Mouse (Mus musculus): ENCODE results near the gene Ptprs. TPM values are rescaled to one million over a fixed set of nuclear protein-coding genes. Genes with fewer than 3 reads are reported as not detected.

The Ptprs gene
- total RNA-seq (2012; rRNA removed): 37.2 and 51.6 TPM in 2 replicates
- 100 to 1,000 TPM in 1 of 2 experiments, 10 to 100 TPM in 1; 80.9 to 324 TPM for polyA plus RNA-seq (2012; ENCODE audit: insufficient read depth in 1 of 2, insufficient read length in 2 of 2, low read depth in 1 of 2, low replicate concordance in 2 of 2, missing spikeins in 1 of 2)

GRCm38 (mm10) chr17:56476402-56476752 lies at the start of gene Ptprs:
Ptprs (minus strand) TSS chr17:56476483.
- Histone ChIP-seq H3K36me3 (ENCODE audit: control insufficient read depth in 1 of 2, insufficient read depth in 2 of 2, low read length in 2 of 2) (peaks cover 0 to 4% of the 10 kb centered on the region in 2 experiments; a peak in 1 of 4 replicates), H3K27me3 (ENCODE audit: control insufficient read depth in 1 of 2, insufficient read depth in 2 of 2, low read length in 2 of 2) (no peaks in the 10 kb centered on the region), H3K4me3 (ENCODE audit: control insufficient read depth in 1 of 2, insufficient read depth in 1 of 2, low read depth in 2 of 2, low read length in 2 of 2) (peak within 1 kb of the TSS; percentile 90 to 93), H3K4me1 (ENCODE audit: control insufficient read depth in 1 of 2, insufficient read depth in 2 of 2, low read length in 2 of 2) (peaks cover 5 to 26% of the 10 kb centered on the region in 2 experiments), H3K79me2 (ENCODE audit: control insufficient read depth, insufficient read depth, low read length, poor library complexity) (peaks cover 33% of the 10 kb centered on the region), H3K9me3 (replicated peaks; ENCODE audit: insufficient read depth, low read length) (no peaks in the 10 kb centered on the region), H3K27ac (ENCODE audit: control insufficient read depth, low read depth, low read length) (peak within 1 kb of the TSS; percentile 68), H3K9ac (ENCODE audit: control insufficient read depth, low read depth, low read length, poor library complexity, severe bottlenecking) (peak within 1 kb of the TSS; percentile 88)
- DNase-seq (ENCODE audit: low read depth, low spot score): peak; percentile 97
- TF ChIP-seq UBTF (IDR thresholded peaks at IDR 0.05; ENCODE audit: borderline replicate concordance, insufficient read depth, low read depth, low read length) (no peak), ZMIZ1 (IDR thresholded peaks at IDR 0.05; ENCODE audit: low read depth, low read length) (no peak), ELF1 (IDR thresholded peaks at IDR 0.05; ENCODE audit: low read depth, low read length) (0 out of 2 replicates have a peak, but pooled peaks have one; percentile 60), HCFC1 (IDR thresholded peaks at IDR 0.05; ENCODE audit: low read depth, low read length) (peak; percentile 77), MXI1 (IDR thresholded peaks at IDR 0.05; ENCODE audit: low read depth, low read length) (peak; percentile 97), MYB (IDR thresholded peaks at IDR 0.05; ENCODE audit: low read depth, low read length) (no peak), JUND (IDR thresholded peaks at IDR 0.05; ENCODE audit: low read depth, low read length) (no peak), MAX (IDR thresholded peaks at IDR 0.05; ENCODE audit: low read length) (peak; percentile 100), TAL1 (IDR thresholded peaks at IDR 0.05; ENCODE audit: low read length) (no peak), ZC3H11A (IDR thresholded peaks at IDR 0.05; ENCODE audit: low read depth, low read length) (no peak), EP300 (IDR thresholded peaks at IDR 0.05; ENCODE audit: low read depth in 1 of 2, low read length in 2 of 2) (peak in 1 of 2 experiments; percentile 31; a peak in 1 of 4 replicates), MAZ (IDR thresholded peaks at IDR 0.05; ENCODE audit: low read depth, low read length) (peak; percentile 88; the same call in 1 of the 2 replicates), NRF1 (IDR thresholded peaks at IDR 0.05; ENCODE audit: insufficient read depth, low read depth, low read length, poor library complexity, severe bottlenecking) (peak; percentile 76), CHD2 (IDR thresholded peaks at IDR 0.05; ENCODE audit: low read length) (no peak), SMC3 (IDR thresholded peaks at IDR 0.05; ENCODE audit: low read depth, low read length) (0 out of 2 replicates have a peak, but pooled peaks have one; percentile 3), NELFE (IDR thresholded peaks at IDR 0.05; ENCODE audit: low read depth, low read length) (no peak), RAD21 (IDR thresholded peaks at IDR 0.05; ENCODE audit: low read depth, low read length) (no peak), GABPA (IDR thresholded peaks at IDR 0.05; ENCODE audit: low read depth, low read length) (no peak), CHD1 (IDR thresholded peaks at IDR 0.05; ENCODE audit: low read depth, low read length) (no peak), ETS1 (IDR thresholded peaks at IDR 0.05; ENCODE audit: low read depth, low read length) (peak; percentile 84), TBP (IDR thresholded peaks at IDR 0.05; ENCODE audit: low read depth, low read length) (no peak), USF2 (IDR thresholded peaks at IDR 0.05; ENCODE audit: borderline replicate concordance in 1 of 2, insufficient read depth in 1 of 2, low read depth in 1 of 2, low read length in 2 of 2) (peak; percentile 84 to 98), BHLHE40 (IDR thresholded peaks at IDR 0.05; ENCODE audit: borderline replicate concordance, low read depth, low read length) (peak; percentile 85), CTCF (IDR thresholded peaks at IDR 0.05 in 2 of 3, conservative IDR thresholded peaks at IDR 0.05 in 1 of 3; ENCODE audit: control insufficient read depth in 1 of 3, insufficient read depth in 1 of 3, low read depth in 2 of 3, low read length in 3 of 3, poor library complexity in 1 of 3, severe bottlenecking in 1 of 3) (no peak), ZKSCAN1 (IDR thresholded peaks at IDR 0.05; ENCODE audit: low read depth, low read length) (no peak), TCF12 (IDR thresholded peaks at IDR 0.05; ENCODE audit: low read depth, low read length) (peak; percentile 29; the same call in 1 of the 2 replicates), E2F4 (IDR thresholded peaks at IDR 0.05; ENCODE audit: borderline replicate concordance, low read depth, low read length) (0 out of 2 replicates have a peak, but pooled peaks have one; percentile 44), POLR2AphosphoS5 (IDR thresholded peaks at IDR 0.05; ENCODE audit: borderline replicate concordance, low read depth, low read length) (no peak), MEF2A (IDR thresholded peaks at IDR 0.05; ENCODE audit: extremely low read depth, insufficient replicate concordance, low read depth, low read length, poor library complexity, severe bottlenecking) (no peak), SIN3A (IDR thresholded peaks at IDR 0.05; ENCODE audit: low read length) (peak; percentile 81), MYC (IDR thresholded peaks at IDR 0.05; ENCODE audit: low read depth, low read length) (peak; percentile 100), POLR2A (IDR thresholded peaks at IDR 0.05; ENCODE audit: control insufficient read depth in 1 of 2, insufficient read depth in 1 of 2, low read depth in 1 of 2, low read length in 2 of 2, poor library complexity in 1 of 2) (peak in 1 of 2 experiments; percentile 53; a peak in 1 of 4 replicates), POLR2AphosphoS2 (IDR thresholded peaks at IDR 0.05; ENCODE audit: low read length) (no peak), MAFK (IDR thresholded peaks at IDR 0.05; ENCODE audit: borderline replicate concordance, low read depth, low read length) (no peak), USF1 (IDR thresholded peaks at IDR 0.05; ENCODE audit: low read depth, low read length) (peak; percentile 100), ZNF384 (IDR thresholded peaks at IDR 0.05; ENCODE audit: low read depth, low read length) (no peak), KAT2A (conservative IDR thresholded peaks at IDR 0.05; ENCODE audit: low read depth, low read length) (no peak; the same call in 1 of the 2 replicates)
